Mouse (Mus musculus) neural tube, embryonic 10.5 days (tissue): ENCODE data around the gene Ppp1r9b.
A peak's percentile ranks its signal among the peaks of the same experiment; 100 is the strongest.

Source experiments
- DNase-seq: peaks from one replicate; pipeline ENCODE4 v3.0.0-alpha.2; 2017; ENCODE audit warnings: low spot score; ENCODE audit errors: extremely low spot score

Gene Ppp1r9b

DNA sequence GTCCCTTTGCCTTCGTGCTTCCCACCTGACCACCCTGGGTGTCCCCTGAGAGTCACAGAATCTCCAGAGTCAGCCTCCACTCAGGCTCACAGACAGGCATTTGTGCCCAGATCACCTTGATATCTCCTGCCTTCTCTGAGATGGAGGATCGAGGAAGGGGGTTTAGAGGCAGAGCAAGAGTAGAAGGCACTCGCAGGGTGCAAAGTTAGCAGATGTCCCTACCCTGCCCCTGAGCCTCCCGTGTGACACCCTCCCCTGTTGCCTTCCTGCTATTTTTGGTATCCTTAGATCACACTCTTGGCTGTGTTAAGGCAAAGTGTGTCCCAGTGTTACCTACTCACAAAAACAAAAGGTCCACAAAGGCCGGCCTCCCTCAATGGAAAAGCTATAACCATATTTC is 14.6 kb upstream of the Ppp1r9b start, which contains the start of gene Sgca:
Gene Sgca (minus strand): TSS at position 129 of the 400 bp plus-strand sequence.
- no peak for DNase-seq

DNA sequence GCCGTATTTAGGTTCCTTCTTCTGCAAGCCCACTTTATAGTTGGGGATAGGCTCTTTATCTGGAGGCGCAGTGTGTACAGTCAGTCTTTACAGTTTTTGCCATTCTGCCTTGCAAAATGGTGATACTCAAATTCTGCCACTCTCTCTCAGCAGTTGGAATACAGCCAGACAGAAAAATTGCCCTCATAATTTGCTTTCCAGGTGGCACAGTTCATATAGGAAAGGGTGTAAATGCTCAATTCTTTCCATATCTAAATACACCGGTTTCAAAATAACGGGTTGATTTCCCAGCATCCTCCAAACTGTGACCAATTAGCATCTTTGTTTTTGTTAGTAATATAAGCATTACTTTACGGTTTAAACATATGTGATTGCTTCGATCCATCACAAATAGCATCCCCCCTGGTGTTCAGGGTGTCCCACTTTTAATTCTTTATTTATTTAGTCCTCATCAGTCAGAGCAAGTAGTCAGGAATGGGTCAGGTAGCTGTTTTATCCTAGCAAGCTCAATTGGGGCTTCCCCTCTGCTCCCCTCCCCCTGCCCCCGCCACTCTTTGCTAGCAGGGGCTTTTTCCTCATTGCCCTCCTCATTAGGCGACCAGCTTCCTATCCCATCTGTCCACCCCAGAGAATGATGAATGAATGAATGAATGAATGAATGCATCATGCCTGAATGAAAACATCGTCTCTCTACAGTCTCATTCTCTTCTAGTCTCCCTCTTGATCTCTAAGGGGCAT is 12.5 kb upstream of the Ppp1r9b start:
- DNase-seq: no peak

DNA sequence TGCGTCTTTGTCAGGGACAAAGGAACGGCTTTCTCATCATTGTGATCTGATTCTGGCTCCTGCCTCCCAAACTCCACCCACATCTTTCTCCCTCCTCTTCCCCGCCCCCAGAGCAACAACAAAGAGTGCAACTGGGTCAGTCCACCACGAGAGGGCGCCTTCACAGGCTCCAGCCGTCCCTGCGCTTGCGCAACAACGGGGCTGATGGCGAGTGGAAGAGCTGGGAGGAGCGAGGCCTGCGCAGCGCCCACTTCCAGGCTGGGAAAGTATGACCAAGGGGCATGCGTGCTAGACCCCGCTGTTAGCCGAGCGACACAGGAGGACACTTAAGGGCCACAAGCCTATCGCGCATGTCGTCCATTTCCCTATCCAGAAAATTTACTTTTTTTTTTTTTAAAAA is 11.9 kb upstream of the Ppp1r9b start:
- peak; percentile 99 for DNase-seq

DNA sequence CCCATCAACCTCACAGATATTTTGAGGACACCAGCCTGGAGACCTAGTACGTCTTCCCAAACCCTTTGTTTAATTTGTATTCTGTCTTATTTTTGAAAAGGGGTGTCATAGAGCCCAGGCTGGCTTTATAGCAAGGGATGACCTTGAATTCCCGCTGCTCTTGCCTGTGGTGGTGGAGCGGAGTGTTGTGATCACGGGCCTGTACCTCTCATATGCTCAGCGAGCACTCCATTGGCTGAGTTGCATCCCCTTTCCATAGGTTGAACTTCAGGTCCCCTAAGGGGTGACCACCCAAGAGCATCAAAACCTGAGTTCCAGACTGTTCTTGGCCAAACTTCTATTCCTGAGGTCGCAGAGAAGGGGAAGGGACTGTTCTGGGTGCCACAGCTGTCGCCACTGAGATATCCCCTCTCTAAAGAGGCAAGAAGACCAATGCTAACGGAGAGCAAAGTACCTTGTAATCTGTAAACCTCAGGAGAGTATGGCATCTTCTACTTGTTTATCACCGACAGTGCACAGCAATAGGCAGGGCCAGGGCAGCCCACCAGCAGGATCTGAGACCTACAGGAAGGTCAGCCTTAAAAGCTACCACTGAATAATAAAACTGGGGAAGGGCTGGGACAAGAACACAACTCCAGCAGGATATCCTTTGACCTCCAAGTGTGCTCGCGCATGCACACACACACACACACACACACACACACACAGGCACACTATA is 11.2 kb upstream of the Ppp1r9b start:
- DNase-seq: no peak

DNA sequence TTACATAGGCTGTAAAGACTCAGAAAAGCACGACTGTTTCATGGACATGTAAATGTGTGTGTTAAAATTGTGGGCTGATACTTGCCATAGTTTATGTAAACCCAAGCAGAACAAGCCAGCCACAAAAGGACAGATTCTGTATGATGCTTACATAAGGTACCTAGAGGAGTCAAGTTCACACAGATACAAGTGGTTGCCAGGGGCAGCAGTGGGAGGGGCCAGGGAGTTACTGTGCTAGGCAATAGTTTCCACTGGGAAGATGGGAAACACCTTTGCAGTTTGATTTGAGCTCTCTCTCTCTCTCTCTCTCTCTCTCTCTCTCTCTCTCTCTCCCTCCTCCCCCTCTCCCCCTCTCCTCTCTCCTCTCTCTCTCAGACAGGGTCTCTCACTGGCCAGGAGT is 5.7 kb upstream of the Ppp1r9b start:
- no peak for DNase-seq

DNA sequence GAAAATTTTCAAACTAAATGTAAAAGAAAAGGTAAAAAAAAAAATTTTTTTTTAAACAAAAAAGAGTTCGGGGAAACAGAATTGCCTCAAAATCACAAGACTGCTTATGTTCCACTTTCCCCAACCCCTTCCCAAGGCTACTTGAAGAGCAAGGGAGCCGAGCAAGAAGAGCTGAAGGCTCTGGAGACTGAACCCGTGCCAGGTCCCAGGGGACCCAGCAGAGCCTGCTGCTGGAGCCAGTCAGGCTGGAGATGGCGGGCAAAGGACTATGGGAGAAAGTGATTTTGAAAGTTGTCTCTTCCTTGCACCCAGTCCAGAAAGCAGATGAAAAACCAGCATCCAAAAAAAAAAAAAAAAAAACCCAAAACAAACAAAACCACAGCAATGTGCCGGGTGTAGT is 5.0 kb upstream of the Ppp1r9b start:
- no peak for DNase-seq

DNA sequence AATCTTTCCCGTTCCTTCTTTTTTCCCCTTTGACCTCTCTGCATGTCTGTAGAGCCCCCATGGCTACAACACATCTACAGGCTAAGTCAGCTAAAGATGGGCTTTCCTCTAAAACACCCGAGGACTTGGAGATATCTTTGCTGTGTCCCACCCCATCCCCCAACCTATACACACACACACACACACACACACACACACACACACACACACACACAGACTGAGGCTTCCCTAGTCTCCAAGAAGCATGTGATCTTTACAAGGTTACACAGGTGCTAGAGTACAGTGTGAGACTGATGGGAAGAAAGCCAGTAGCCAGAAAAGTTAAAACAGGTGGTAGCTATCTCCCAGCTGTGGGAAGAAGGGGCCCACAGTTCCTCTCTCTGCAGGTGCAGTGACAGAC is 4.4 kb upstream of the Ppp1r9b start:
- no peak for DNase-seq

DNA sequence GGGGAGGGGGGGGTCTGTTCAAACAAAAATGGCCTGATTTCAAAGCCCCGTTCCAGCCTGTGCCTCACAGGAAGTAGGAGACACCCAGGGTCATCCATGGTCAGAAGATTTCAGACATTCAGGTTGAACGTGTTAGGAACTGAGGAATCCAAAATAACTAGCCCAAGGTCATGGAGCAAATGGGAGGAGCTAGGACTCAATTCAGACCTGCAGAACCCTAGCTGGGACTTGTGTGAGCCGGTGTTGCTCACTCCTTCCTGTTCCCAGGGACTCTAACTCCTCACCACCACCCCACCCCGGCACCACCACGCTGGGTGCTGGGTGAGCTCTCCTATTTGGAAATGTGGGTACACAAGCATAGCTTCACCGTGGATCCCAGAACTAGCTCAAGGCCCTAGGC is 3.5 kb upstream of the Ppp1r9b start:
- no peak for DNase-seq

DNA sequence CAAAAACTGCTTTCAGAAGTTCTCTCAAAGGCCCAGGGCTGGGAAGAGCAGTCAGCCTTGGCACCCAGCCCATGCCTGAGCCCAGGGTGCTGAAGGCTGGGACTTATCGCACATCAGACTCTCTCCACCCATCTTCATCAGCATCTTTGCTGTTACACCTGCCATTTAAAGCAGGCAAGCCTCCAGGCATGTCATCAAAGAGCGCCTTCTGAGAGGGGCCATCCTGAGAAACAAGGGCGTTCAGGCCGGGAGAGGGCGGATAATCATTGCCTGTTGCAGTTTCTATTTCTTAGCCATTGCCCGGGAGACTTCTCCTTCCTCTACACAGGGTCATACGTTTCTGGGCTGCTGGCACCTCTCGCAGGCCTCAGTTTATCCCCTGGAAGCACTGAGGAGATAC is 3.0 kb upstream of the Ppp1r9b start:
- no peak for DNase-seq

DNA sequence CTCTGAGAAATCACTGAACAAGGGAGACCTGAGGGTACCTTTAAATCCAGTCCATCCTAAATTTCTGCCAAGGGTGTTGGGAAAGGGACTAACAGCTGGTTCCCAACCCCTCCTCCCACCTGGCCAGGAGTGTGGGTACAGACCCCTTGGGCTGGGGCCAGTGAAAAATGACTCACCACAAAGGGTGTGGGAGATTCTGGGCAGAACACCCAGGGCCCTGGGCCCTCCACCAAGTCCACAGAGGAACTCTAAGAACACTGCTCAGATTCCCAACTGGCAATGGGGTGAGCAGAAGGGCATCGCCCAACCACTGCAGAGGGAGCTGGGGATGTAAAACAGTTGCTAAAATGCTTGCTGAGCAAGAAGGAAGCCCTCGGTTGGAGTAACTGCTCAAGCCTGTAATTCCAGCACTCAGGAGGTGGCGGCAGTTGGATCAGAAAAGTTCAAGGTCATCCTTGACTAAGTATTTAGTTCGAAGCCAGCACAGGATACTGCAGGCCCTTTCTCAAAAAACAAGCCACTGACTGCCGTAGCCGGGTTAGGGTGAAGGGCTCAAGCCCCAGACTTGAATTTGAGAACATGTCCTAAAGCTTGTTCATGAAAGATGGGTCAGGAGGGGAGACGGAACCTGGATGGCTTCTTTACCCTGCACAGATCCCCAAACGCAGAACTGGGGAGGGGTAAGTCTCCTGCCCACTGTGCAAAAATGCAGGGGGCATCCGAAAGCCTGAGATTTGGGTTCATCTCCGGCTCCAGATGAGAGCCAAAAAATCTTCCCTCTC is 1.9 kb upstream of the Ppp1r9b start:
- DNase-seq: no peak

DNA sequence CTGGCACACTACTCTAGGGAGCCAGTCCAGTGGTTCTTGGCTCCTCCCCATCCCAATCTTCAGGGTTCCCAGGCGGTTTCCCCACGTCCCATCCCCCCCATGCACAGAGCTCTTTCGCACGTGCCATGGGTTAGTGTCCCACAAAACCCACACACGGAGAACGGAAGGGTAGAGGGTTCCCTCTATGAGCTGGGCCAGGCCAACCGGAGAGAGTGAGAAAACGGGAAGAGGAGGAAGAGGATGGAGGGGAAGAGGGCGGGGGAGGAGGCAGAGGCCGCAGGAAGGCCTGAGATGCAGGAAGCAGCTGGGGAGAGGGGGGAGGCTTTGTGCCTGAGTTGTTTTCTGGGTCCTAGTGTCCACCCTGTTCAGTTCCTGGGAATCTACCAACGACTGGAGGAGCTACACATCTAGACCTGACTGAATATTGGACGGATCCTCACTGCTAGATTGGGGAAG is 1.2 kb upstream of the Ppp1r9b start:
- peak; percentile 93 for DNase-seq

DNA sequence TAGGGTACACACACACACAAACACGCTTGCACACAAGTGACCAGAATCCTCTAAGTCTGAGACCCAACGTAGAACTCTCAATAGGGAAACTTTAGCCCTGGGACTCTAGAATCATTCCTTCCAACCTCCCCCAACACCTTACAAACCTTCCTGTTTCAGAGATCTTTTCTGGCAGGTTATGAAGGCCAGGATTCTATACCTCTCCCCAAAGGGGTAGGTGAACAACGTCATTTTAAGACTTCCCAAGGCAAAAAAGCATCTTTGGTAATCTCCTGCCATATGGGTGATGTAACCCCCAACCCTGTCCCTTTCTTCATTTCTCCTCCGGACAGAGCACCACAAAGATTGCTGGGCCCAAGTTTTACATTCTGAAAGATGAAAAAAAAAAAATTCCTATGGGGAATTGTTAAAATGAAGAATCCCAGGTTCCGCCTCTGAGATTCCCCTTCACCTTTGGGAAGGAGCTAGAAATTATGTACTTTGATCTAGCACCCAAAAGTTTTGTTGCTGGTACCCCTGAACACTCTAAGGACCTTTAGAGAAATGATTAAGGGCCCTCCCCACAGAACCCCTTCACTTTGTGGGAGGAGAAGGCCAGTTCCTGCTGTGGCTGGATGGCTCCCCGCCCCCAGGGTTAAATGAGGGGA is 610 bp upstream of the Ppp1r9b start:
- no peak for DNase-seq

DNA sequence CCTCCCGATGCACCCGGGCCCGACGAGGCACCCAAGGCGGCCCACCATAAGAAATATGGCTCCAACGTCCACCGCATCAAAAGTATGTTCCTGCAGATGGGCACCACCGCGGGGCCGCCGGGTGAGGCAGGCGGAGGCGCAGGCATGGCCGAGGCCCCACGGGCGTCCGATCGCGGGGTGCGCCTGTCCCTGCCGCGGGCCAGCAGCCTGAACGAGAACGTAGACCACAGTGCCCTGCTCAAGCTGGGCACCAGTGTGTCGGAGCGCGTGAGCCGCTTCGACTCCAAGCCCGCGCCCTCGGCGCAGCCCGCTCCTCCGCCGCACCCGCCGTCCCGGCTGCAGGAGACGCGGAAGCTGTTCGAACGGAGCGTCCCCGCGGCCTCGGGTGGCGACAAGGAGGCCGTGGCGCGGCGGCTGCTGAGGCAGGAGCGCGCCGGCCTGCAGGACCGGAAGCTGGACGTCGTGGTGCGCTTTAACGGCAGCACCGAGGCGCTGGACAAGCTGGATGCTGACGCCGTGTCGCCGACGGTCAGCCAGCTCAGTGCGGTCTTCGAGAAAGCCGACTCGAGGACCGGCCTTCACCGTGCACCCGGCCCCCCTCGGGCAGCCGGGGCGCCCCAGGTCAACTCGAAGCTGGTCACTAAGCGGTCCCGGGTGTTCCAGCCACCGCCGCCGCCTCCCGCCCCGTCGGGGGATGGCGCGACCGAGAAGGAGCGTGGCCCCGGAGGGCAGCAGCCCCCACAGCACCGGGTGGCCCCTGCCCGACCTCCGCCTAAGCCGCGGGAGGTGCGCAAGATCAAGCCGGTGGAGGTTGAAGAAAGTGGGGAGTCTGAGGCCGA is 1.0 kb downstream of the Ppp1r9b start:
- DNase-seq: peak; percentile 73

DNA sequence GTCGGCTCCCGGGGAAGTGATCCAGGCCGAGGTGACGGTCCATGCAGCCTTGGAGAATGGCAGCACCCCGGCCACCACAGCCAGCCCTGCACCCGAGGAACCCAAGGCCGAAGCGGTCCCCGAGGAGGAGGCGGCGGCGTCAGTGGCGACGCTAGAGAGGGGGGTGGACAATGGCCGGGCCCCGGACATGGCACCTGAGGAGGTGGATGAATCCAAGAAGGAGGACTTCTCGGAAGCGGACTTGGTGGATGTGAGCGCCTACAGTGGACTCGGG is 1.6 kb downstream of the Ppp1r9b start:
- peak; percentile 48 for DNase-seq

DNA sequence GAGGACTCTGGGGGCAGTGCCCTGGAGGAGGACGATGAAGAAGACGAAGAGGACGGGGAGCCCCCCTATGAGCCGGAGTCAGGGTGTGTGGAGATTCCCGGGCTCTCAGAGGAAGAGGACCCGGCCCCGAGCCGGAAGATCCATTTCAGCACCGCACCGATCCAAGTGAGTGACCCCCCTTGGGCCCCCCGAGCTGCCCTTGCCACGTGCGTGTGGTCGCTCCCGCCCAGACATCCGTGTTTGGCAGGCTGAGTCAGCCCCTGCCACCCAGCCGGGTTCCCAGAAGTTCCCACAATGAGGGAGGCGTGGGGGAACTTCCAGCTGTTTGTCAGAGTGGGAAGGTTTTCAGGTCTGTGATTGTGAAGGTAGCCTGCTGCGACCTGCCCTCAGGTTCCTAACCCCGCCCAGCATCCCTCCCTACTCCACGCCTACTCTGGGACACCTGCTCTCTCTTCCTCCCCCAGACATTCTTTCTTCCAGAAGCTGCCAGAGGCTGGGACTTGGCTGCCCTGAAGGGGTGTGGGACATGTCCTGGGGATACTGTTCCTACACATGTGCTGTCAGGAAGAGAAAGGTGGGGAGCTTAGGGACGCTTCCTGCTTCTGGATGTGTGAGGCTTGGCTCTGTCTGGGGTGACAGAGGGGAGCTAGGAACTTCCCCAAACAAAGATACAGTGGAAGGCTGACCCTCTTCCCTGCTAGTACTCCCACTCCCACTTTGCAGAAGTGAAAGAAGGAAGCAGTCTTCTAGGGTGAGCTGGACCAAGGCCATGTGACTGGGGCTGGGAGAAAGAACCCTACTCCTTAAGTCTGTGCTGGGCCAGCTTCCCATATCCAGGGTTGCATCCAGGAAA is 2.1 kb downstream of the Ppp1r9b start:
- peak; percentile 46 for DNase-seq

DNA sequence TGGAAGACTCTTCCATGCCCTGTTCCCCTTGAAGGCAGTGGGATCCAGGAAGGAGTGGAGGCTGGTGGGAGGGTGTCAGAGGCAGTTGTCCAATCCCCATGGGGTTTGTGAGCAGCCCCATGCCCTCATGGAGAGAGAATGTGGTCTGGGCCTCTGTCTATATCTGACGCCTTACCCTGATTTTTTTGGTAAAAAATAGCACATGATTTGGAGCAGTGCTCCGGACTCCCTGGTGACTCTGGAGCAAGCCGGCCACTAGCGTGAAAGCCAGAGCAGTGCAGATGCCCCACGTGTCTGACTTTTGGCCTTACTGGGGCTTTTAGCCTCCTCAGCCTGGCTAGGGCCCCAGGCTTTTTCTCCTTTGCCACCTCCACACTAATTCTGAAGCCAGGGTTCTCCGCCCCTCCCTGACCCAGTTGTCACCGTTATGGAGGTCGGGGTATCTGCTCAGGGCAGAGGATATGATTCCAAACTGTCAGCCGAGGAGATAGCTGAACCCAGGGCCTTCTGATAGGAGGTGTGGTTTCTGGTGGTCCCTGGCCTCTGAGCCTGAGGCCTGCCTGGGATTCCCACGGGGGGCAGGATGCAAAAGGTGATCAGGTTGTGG is 3.5 kb downstream of the Ppp1r9b start:
- DNase-seq: no peak

DNA sequence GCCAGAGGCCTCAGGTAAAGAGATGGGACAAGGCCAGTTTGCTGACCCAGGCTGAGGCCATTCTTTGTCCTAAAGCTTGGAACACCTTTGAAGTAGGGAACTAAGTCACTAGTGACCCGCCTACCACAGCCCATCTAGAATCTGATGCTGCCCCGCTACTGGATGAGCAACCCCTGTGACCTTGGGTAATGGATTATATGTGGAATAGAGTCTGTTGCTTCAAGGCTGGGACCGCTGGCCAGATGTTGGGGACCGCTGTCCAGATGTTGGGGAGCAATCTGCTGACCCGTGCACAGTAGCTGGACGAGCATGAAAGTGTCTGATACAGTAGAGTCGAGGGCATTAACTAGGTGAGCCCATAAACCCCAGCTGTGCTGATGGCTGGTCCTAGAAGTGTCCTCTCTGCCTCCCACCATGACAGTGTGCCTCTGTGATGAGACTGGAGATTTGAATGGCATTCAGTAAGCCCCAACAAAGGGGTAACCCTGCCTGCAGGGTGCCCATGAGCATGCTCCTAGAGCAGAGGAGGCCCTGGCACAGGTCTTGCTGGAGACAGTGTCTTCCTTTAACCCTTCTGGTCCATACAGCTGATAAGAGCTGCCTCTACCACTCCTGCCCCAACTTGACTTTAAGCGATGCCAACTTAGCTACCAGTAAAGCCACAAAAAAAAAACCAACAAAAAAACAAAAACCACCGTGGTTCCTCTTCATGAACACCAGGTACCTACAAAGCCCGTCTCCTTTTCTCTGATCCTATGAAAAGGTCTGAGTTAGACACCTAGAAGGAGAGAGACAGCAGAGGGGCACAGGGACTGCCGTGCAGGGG is 4.3 kb downstream of the Ppp1r9b start:
- no peak for DNase-seq

DNA sequence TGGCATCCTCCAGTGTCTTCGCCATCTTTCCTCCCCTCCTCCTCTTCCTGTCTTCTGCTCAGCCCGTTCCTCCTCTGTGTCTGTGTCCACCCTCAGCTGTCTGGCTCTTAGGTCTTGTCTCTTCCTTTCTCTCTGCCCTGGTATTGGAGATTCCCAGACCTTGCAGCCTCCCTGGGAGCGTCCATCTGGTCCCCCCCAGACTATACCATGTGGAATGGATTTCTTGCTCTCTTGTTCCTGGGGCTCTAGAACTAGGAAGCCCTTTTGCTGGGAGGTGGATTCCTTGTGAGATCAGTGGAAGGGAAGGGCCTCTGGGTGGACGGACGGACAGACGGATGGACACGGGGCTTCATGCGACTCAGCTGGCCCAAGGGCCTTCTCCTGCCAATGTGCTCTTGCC is 5.3 kb downstream of the Ppp1r9b start:
- DNase-seq: no peak

DNA sequence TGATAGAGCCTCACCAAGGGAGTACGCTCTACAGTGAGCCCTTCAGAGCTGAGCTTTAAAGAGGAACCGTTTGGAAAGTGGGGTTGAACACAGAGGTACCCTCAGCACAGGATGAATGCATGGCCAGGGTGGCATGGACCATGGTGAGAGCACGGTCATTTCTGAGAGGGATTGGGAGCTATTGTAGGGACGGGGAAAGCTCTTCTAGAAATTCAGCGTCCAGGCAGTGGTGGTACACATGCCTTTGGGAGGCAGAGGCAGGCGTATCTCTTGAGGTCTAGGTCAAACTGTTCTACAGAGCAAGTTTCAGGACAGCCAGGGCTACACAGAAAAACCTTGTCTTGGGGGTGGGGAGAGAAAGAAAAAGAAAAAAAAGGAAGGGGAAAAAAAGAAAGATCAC is 6.1 kb downstream of the Ppp1r9b start:
- DNase-seq: no peak
